17 mouse cellular contexts compared by ENCODE assay signal in the genomic region with DNA sequence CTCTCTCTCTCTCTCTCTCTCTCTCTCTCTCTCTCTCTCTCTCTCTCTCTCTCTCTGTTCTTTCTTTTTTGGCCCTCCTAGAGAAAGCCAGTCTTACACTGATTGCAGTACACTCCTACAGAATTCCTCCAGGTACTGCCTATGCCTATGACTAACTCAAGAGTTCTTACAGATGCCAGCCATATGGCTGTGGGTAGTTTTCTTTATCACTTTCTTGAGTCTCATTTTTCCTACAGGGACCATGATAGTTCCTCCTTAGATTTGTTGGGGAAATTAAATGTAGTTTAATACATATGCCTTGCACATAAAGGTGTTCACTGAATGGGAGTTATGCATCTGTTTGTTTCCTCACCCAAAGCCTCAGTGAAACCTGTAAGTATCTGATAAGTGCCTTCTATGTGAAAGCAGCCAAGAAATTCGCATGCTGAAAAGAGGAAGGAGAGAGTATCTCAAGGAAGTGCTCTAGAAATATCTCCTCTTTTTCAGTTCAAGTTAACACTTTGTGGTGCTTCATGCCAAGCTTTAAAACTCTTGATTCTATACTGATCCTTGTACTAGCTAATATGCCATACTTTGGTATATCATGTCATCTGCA. TPM values are rescaled to one million over a fixed set of nuclear protein-coding genes. Genes with fewer than 3 reads are reported as not detected.
A peak's percentile ranks its signal among the peaks of the same experiment; 100 is the strongest.
DNase-seq lines count a peak whose midpoint lies in the region; ATAC-seq and TF ChIP-seq lines count a peak whose summit lies in the region.
"Had no signal": no experiment of that assay in that cellular context is flagged by ENCODE, and none has a peak within 500 bp of the region (broad histone marks: within the 10 kb centered on the region; RNA-seq: fewer than 3 reads in every experiment).

No protein-coding gene starts in this region.

- peak overlapping the region; percentile 62; the same call in 1 of the 2 replicates for H3K27ac ChIP-seq in spleen, adult 2 months (ENCODE audit: insufficient read depth, low read length)
- H3K27ac ChIP-seq in liver, embryonic 11.5 days (ENCODE audit: low read depth, low read length), result peak overlapping the region; percentile 2; the same call in 1 of the 2 replicates
- H3K27ac ChIP-seq in hindbrain, postnatal 0 days, result no peak overlapping the region
- H3K27ac ChIP-seq: hindbrain, embryonic 12.5 days; kidney, embryonic 15.5 days; limb, embryonic 10.5 days; neural tube, embryonic 15.5 days had no signal

- no peak overlapping the region for H3K4me2 ChIP-seq in liver, embryonic 11.5 days
- no peak overlapping the region for H3K4me2 ChIP-seq in hindbrain, postnatal 0 days (ENCODE audit: low read depth, low read length)
- H3K4me2 ChIP-seq: heart, embryonic 11.5 days; hindbrain, embryonic 12.5 days; kidney, embryonic 15.5 days; neural tube, embryonic 15.5 days had no signal

- no peaks in the 10 kb centered on the region for H3K9me3 ChIP-seq in liver, embryonic 11.5 days (ENCODE audit: control insufficient read depth, low read length)
- no peaks in the 10 kb centered on the region for H3K9me3 ChIP-seq in hindbrain, postnatal 0 days (ENCODE audit: low read length)
- H3K9me3 ChIP-seq: hindbrain, embryonic 12.5 days; kidney, embryonic 15.5 days; limb, embryonic 10.5 days; neural tube, embryonic 15.5 days had no signal

- no peaks in the 10 kb centered on the region for H3K36me3 ChIP-seq in spleen, adult 2 months (ENCODE audit: control insufficient read depth, insufficient read depth, low read length)
- no peaks in the 10 kb centered on the region for H3K36me3 ChIP-seq in liver, embryonic 11.5 days (ENCODE audit: control insufficient read depth, insufficient read depth, low read length)
- H3K36me3 ChIP-seq in splenic B cell, adult 2 months (ENCODE audit: control insufficient read depth, insufficient read depth, low read length, poor library complexity, severe bottlenecking), result no peaks in the 10 kb centered on the region
- H3K36me3 ChIP-seq in hindbrain, postnatal 0 days (ENCODE audit: insufficient read depth, low read length), result no peaks in the 10 kb centered on the region
- H3K36me3 ChIP-seq: hindbrain, embryonic 12.5 days; kidney, embryonic 15.5 days; limb, embryonic 10.5 days; neural tube, embryonic 15.5 days had no signal

- peaks cover 16% of the 10 kb centered on the region for H3K4me1 ChIP-seq in spleen, adult 2 months (ENCODE audit: control insufficient read depth, insufficient read depth, insufficient read length)
- H3K4me1 ChIP-seq in liver, embryonic 11.5 days (replicated peaks; ENCODE audit: control insufficient read depth, insufficient read depth, low read length), result peaks cover 10% of the 10 kb centered on the region
- H3K4me1 ChIP-seq in hindbrain, postnatal 0 days (ENCODE audit: insufficient read depth, low read length), result no peaks in the 10 kb centered on the region
- H3K4me1 ChIP-seq: hindbrain, embryonic 12.5 days; kidney, embryonic 15.5 days; limb, embryonic 10.5 days; neural tube, embryonic 15.5 days had no signal

- H3K4me3 ChIP-seq in spleen, adult 2 months (ENCODE audit: extremely low read depth, insufficient read depth, insufficient read length), result no peak overlapping the region
- H3K4me3 ChIP-seq in liver, embryonic 11.5 days (ENCODE audit: low read depth, low read length), result no peak overlapping the region
- no peak overlapping the region for H3K4me3 ChIP-seq in hindbrain, postnatal 0 days (ENCODE audit: low read length)
- H3K4me3 ChIP-seq: hindbrain, embryonic 12.5 days; kidney, embryonic 15.5 days; limb, embryonic 10.5 days; neural tube, embryonic 15.5 days had no signal

- no peak for TF ChIP-seq POLR2A in spleen, adult 2 months (IDR thresholded peaks at IDR 0.05; ENCODE audit: low read depth, low read length)

- no peak overlapping the region for H3K9ac ChIP-seq in liver, embryonic 11.5 days (ENCODE audit: low read depth, low read length)
- no peak overlapping the region for H3K9ac ChIP-seq in hindbrain, postnatal 0 days (replicated peaks; ENCODE audit: low read length)
- H3K9ac ChIP-seq: hindbrain, embryonic 12.5 days; kidney, embryonic 15.5 days; neural tube, embryonic 15.5 days had no signal

- no peaks in the 10 kb centered on the region for H3K27me3 ChIP-seq in spleen, adult 2 months (ENCODE audit: control insufficient read depth, insufficient read depth, low read length)
- H3K27me3 ChIP-seq in liver, embryonic 11.5 days (replicated peaks; ENCODE audit: control insufficient read depth, insufficient read depth, low read length), result no peaks in the 10 kb centered on the region
- H3K27me3 ChIP-seq in splenic B cell, adult 2 months (ENCODE audit: control insufficient read depth, insufficient read depth, low read length, poor library complexity, severe bottlenecking), result no peaks in the 10 kb centered on the region
- no peaks in the 10 kb centered on the region for H3K27me3 ChIP-seq in hindbrain, postnatal 0 days (ENCODE audit: insufficient read depth, low read length)
- H3K27me3 ChIP-seq: hindbrain, embryonic 12.5 days; kidney, embryonic 15.5 days; neural tube, embryonic 15.5 days had no signal

- no peak for DNase-seq in frontal cortex, postnatal 14 days (ENCODE audit: low spot score in 2 of 2)
- DNase-seq in spleen, adult 2 months (ENCODE audit: low read depth in 1 of 2, low spot score in 2 of 2), result no peak
- DNase-seq in spleen, postnatal 14 days (ENCODE audit: low spot score in 2 of 2), result no peak
- DNase-seq in liver, embryonic 11.5 days (ENCODE audit: low spot score), result no peak
- DNase-seq in splenic B cell, adult 2 months (ENCODE audit: low read depth, low spot score), result peak; percentile 65
- DNase-seq in hindbrain, postnatal 0 days (ENCODE audit: low spot score), result no peak
- DNase-seq in adrenal gland, postnatal 25 days, result no peak
- DNase-seq: spleen, adult 18-20 months had no signal

- no peak for TF ChIP-seq CTCF in spleen, adult 2 months (IDR thresholded peaks at IDR 0.05; ENCODE audit: extremely low read depth, insufficient read depth, insufficient read length, insufficient replicate concordance)
- TF ChIP-seq CTCF in hindbrain, postnatal 0 days (IDR thresholded peaks at IDR 0.05; ENCODE audit: low read depth), result no peak

- ATAC-seq in frontal cortex, adult (ENCODE audit: low TSS enrichment), result peak; percentile 100
- ATAC-seq in liver, embryonic 11.5 days (replicated peaks; ENCODE audit: low FRiP score), result peak; percentile 54; the same call in 1 of the 2 replicates
- no peak for ATAC-seq in hindbrain, postnatal 0 days
- ATAC-seq: lung, postnatal 0 days; midbrain, embryonic 16.5 days had no signal

- 10% methylated on average over 1 of the region's 1 CpGs for WGBS in spleen, adult 2 months
- WGBS in liver, embryonic 11.5 days, result 25% methylated on average over 1 of the region's 1 CpGs
- WGBS in hindbrain, postnatal 0 days, result 80% methylated on average over 1 of the region's 1 CpGs

RNA-seq across cellular contexts. Expression of a gene that starts 13.2 kb away (rescaled TPM):
- polyA plus RNA-seq in spleen, adult 2 months (2012; rRNA removed), result 0.41 and 0.53 TPM in 2 replicates
- not detected in 2 replicates for polyA plus RNA-seq in liver, embryonic 11.5 days (2014; fragmentation: Nextera tagmentation; extraction: Ambion mirVana)
- total RNA-seq in hindbrain, postnatal 0 days (2014; rRNA removed), result not detected in 2 replicates
- not detected in 2 replicates for polyA plus RNA-seq in hindbrain, postnatal 0 days (2015; fragmentation: Nextera tagmentation; extraction: Ambion mirVana)
- total RNA-seq in adrenal gland, postnatal 25 days (2021), result not detected in 2 replicates
- polyA plus RNA-seq: heart, embryonic 11.5 days; hindbrain, embryonic 12.5 days; kidney, embryonic 15.5 days; limb, embryonic 10.5 days; lung, postnatal 0 days; midbrain, embryonic 16.5 days; neural tube, embryonic 15.5 days; thymus, postnatal 0 days had no signal

RNA-seq across cellular contexts. Expression of a gene that starts 22.9 kb away (rescaled TPM):
- 4.2 and 4.4 TPM in 2 replicates for polyA plus RNA-seq in spleen, adult 2 months (2012; rRNA removed)
- 1.9 and 2.0 TPM in 2 replicates for polyA plus RNA-seq in liver, embryonic 11.5 days (2014; fragmentation: Nextera tagmentation; extraction: Ambion mirVana)
- 0.21 and 0.86 TPM in 2 replicates for total RNA-seq in hindbrain, postnatal 0 days (2014; rRNA removed)
- polyA plus RNA-seq in hindbrain, postnatal 0 days (2015; fragmentation: Nextera tagmentation; extraction: Ambion mirVana), result 0.63 and 0.66 TPM in 2 replicates
- total RNA-seq in adrenal gland, postnatal 25 days (2021), result 1.1 and 1.3 TPM in 2 replicates

RNA-seq across cellular contexts. Expression of a gene that starts 30.4 kb away (rescaled TPM):
- 4.3 and 6.2 TPM in 2 replicates for polyA plus RNA-seq in spleen, adult 2 months (2012; rRNA removed)
- polyA plus RNA-seq in liver, embryonic 11.5 days (2014; fragmentation: Nextera tagmentation; extraction: Ambion mirVana), result 0.04 and 0.05 TPM in 2 replicates
- not detected in 2 replicates for total RNA-seq in hindbrain, postnatal 0 days (2014; rRNA removed)
- polyA plus RNA-seq in hindbrain, postnatal 0 days (2015; fragmentation: Nextera tagmentation; extraction: Ambion mirVana), result not detected in 2 replicates
- not detected in 2 replicates for total RNA-seq in adrenal gland, postnatal 25 days (2021)
- polyA plus RNA-seq: heart, embryonic 11.5 days; hindbrain, embryonic 12.5 days; limb, embryonic 10.5 days; midbrain, embryonic 16.5 days; neural tube, embryonic 15.5 days had no signal
